Mouse (Mus musculus) midbrain, embryonic 11.5 days (tissue): ENCODE measurements around the gene Ofd1. TPM values are rescaled to one million over a fixed set of nuclear protein-coding genes. Genes with fewer than 3 reads are reported as not detected.

Experiments
- ATAC-seq: fragments of 200-750 bp; cut with Nextera tagmentation; 2 replicates; pipeline ENCODE4 v1.8.0; 2017; ENCODE audit warnings: moderate TSS enrichment, moderate library complexity; ENCODE audit not compliant: low FRiP score
- DNase-seq: peaks from one replicate; pipeline ENCODE4 v3.0.0; 2015; ENCODE audit warnings: low spot score; ENCODE audit errors: missing footprints
- H3K27ac ChIP-seq: fragments of 300-500 bp; sonication (generic); 2 replicates; pipeline ENCODE4 v1.5.1; 2014; ENCODE audit warnings: low read depth, low read length
- H3K27me3 ChIP-seq: fragments of 300-500 bp; sonication (generic); 2 replicates; pipeline ENCODE4 v1.6.1; 2014; ENCODE audit warnings: mild to moderate bottlenecking, low read length, moderate library complexity, mixed read lengths; ENCODE audit not compliant: control insufficient read depth, insufficient read depth
- H3K36me3 ChIP-seq: fragments of 300-500 bp; sonication (generic); 2 replicates; pipeline ENCODE4 v1.6.1; 2014; ENCODE audit warnings: mild to moderate bottlenecking, low read length, moderate library complexity, mixed read lengths; ENCODE audit not compliant: control insufficient read depth, insufficient read depth
- H3K4me1 ChIP-seq: fragments of 300-500 bp; sonication (generic); 2 replicates; pipeline ENCODE4 v1.6.1; 2014; ENCODE audit warnings: low read length; ENCODE audit not compliant: control insufficient read depth, insufficient read depth
- H3K4me2 ChIP-seq: fragments of 300-500 bp; sonication (generic); 2 replicates; pipeline ENCODE4 v1.6.1; 2014; ENCODE audit warnings: mild to moderate bottlenecking, moderate library complexity
- H3K4me3 ChIP-seq: fragments of 300-500 bp; sonication (generic); 2 replicates; pipeline ENCODE4 v1.5.1; 2014; ENCODE audit warnings: low read depth, low read length
- H3K9ac ChIP-seq: fragments of 300-500 bp; sonication (generic); 2 replicates; pipeline ENCODE4 v1.6.1; 2014; ENCODE audit warnings: low read length
- H3K9me3 ChIP-seq: fragments of 300-500 bp; sonication (generic); 2 replicates; pipeline ENCODE4 v1.6.1; 2016; ENCODE audit warnings: low read length; ENCODE audit not compliant: control insufficient read depth
- WGBS: fragments of 180-500 bp; shearing (Covaris S2); extraction: QIAGEN DNeasy Blood & Tissue Kit; methylation state at CpG from one replicate; pipeline ENCODE4 v1.1.7; 2014; 5-methylcytosine and 5-hydroxymethylcytosine counted together
- polyA plus RNA-seq: library from polyadenylated mRNA; unstranded; fragments of >200 nt; fragmentation: Nextera tagmentation; extraction: Ambion mirVana; gene quantifications from 2 replicates; pipeline ENCODE4 v1.2.1, GENCODE M21; 2014

Gene Ofd1
- polyA plus RNA-seq, 1 experiment from 2014 or later = 9.4 TPM

DNA sequence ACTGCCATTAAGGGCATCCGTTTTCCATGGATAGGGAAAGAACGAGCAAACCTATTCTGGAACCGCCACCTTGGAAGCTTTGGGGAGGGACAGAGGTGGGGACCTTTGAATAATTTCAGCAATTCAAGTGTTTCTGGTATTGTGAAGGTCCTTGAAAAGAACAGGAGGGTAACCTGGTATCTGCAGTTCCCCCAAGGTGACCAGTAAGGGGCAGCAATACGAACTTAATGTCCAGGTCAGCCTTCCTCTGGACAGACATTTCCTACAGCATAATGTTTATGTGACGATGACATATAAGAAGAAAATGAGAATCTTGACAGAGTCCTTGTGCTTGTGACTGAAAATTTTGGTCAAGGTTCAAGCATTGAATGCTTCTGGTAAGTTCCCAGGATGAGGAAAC is 61.9 kb downstream of the Ofd1 start:
- DNase-seq = no peak
- Histone ChIP-seq H3K9me3 (no peaks in the 10 kb centered on the region), H3K27ac (no peak overlapping the region), H3K4me2 (no peak overlapping the region), H3K27me3 (peaks cover 9% of the 10 kb centered on the region), H3K9ac (no peak overlapping the region), H3K4me3 (no peak overlapping the region), H3K36me3 (no peaks in the 10 kb centered on the region), H3K4me1 (no peaks in the 10 kb centered on the region)
- no peak for ATAC-seq
- WGBS = 86% methylated on average over 5 of the region's 5 CpGs

DNA sequence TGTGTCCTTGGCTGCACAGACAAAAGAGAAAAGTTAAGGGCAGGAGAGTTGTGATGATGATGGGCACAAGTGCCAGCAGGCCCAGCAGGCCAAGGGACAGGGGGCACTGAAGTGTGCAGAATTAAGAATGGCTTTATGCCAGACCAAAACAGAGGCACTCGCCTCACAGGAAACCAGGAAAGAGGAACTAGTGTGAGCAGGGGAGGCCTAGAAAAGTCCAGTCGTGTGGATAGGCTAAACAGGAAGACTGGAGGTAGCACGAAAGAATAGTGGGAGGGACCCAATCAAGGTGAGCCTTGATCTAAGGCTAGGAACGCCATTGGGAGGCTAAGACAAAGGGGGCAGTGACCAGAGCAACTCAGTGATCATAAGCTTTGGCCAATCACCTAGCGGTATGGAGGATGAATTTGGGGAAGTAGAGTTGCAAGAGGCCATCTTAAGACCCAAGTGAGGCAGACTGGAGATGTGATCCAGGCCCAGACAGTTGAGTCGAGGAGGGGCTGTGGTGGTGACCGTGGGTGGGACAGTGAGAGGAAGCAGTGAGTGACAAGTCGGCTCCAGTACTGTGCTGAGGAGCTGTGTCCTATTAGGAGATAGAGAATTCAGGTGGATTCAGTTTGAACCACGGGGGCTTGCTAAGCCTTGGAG is 63.7 kb downstream of the Ofd1 start:
- Histone ChIP-seq H3K27ac (no peak overlapping the region), H3K9ac (no peak overlapping the region), H3K27me3 (peaks cover 6% of the 10 kb centered on the region), H3K4me1 (no peaks in the 10 kb centered on the region), H3K4me2 (no peak overlapping the region), H3K4me3 (no peak overlapping the region), H3K36me3 (no peaks in the 10 kb centered on the region), H3K9me3 (no peaks in the 10 kb centered on the region)
- no peak for ATAC-seq
- DNase-seq = no peak
- WGBS = 81% methylated on average over 9 of the region's 9 CpGs

DNA sequence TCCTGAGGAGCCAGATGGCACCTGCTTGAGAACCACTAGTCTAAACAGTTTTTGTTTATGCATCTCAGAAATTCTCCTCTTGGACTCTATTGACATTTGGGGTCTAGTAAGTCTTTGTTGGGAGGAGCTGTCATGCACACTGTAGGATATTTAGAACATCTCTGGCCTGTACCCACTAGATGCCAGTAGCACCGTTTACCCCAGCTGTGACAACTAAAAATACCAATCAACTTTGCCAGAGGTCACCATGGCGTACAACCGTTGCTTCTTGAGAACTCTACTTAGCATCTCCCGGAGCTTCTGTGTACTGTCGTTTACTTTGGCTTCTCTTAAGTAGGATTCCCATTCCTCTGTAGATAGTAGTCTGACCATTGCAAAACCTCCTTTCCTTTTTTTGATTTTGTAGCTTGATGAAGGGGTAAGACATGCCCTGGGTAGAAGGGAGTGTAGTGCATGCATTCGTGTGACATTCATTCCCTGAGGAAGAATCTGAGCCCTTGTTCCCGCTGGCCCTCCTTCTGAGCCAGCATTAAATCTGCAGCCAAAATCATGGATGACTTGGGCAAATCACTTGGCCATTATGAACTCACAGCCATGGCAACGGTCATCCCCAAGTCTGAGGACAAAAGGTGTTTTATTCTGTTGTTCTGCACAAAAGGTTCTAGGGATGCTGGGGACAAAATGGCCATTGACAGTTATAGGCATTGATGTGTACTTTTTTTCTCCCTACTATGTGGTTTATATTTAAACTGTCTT is 74.9 kb downstream of the Ofd1 start:
- Histone ChIP-seq H3K4me3 (no peak overlapping the region), H3K27ac (no peak overlapping the region), H3K27me3 (peaks cover 9% of the 10 kb centered on the region; the same call in 1 of the 2 replicates), H3K9ac (no peak overlapping the region), H3K36me3 (no peaks in the 10 kb centered on the region), H3K4me1 (no peaks in the 10 kb centered on the region), H3K4me2 (no peak overlapping the region), H3K9me3 (no peaks in the 10 kb centered on the region)
- peak; percentile 51 for DNase-seq
- WGBS = 78% methylated on average over 8 of the region's 8 CpGs
- 0 out of 2 replicates have a peak, but pooled peaks have one; percentile 22 for ATAC-seq

- DNase-seq (no peak), ATAC-seq (no peak)
- Histone ChIP-seq H3K9me3 (no peaks in the 10 kb centered on the region), H3K9ac (no peak overlapping the region), H3K27ac (no peak overlapping the region), H3K4me2 (no peak overlapping the region), H3K36me3 (no peaks in the 10 kb centered on the region), H3K27me3 (no peaks in the 10 kb centered on the region; the same call in 1 of the 2 replicates), H3K4me1 (no peaks in the 10 kb centered on the region), H3K4me3 (no peak overlapping the region)
- 86% methylated on average over 4 of the region's 4 CpGs for WGBS
These were observed 80.0 kb downstream of the Ofd1 start for GRCm38 (mm10) chrX:166360455-166360854.

GRCm38 (mm10) chrX:166359927-166360440 is 80.5 kb downstream of the Ofd1 start:
- DNase-seq (peak; percentile 53), ATAC-seq (no peak)
- Histone ChIP-seq H3K4me2 (no peak overlapping the region), H3K4me3 (no peak overlapping the region), H3K9me3 (no peaks in the 10 kb centered on the region), H3K27me3 (no peaks in the 10 kb centered on the region; the same call in 1 of the 2 replicates), H3K9ac (no peak overlapping the region), H3K36me3 (no peaks in the 10 kb centered on the region), H3K4me1 (no peaks in the 10 kb centered on the region), H3K27ac (no peak overlapping the region)
- 84% methylated on average over 2 of the region's 2 CpGs for WGBS

- Histone ChIP-seq H3K9ac (no peak overlapping the region), H3K4me1 (no peaks in the 10 kb centered on the region), H3K27me3 (peaks cover 2% of the 10 kb centered on the region; the same call in 1 of the 2 replicates), H3K36me3 (no peaks in the 10 kb centered on the region), H3K4me3 (no peak overlapping the region), H3K27ac (no peak overlapping the region), H3K9me3 (no peaks in the 10 kb centered on the region), H3K4me2 (no peak overlapping the region)
- ATAC-seq = no peak
- WGBS = 83% methylated on average over 2 of the region's 2 CpGs
- DNase-seq = peak; percentile 8
These were observed 81.5 kb downstream of the Ofd1 start for GRCm38 (mm10) chrX:166358955-166359354.

DNA sequence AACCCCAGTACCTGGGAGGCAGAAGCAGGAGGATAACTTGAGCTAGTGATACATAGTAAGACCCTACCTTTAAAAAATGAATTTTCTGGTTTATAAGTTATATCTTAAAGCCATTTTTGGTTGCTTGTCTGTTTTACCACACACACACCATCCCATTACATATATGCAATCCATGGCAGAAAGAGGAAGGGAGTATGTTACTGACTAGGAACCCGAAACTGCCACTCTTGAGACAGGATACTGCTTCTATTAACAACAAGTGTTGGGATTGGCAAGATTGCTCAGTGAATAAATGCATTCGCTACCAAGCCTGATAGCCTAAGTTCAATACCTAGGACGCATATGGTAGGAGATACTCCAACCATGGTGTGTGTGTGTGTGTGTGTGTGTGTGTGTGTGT is 84.2 kb downstream of the Ofd1 start:
- no peak overlapping the region for H3K4me2 ChIP-seq
- DNase-seq (no peak), ATAC-seq (no peak)
- H3K27me3 ChIP-seq = peaks cover 2% of the 10 kb centered on the region; the same call in 1 of the 2 replicates
- no peaks in the 10 kb centered on the region for H3K4me1 ChIP-seq
- no peak overlapping the region for H3K27ac ChIP-seq
- 89% methylated on average over 3 of the region's 3 CpGs for WGBS
- H3K4me3 ChIP-seq = no peak overlapping the region
- no peaks in the 10 kb centered on the region for H3K36me3 ChIP-seq
- no peak overlapping the region for H3K9ac ChIP-seq
- no peaks in the 10 kb centered on the region for H3K9me3 ChIP-seq

DNA sequence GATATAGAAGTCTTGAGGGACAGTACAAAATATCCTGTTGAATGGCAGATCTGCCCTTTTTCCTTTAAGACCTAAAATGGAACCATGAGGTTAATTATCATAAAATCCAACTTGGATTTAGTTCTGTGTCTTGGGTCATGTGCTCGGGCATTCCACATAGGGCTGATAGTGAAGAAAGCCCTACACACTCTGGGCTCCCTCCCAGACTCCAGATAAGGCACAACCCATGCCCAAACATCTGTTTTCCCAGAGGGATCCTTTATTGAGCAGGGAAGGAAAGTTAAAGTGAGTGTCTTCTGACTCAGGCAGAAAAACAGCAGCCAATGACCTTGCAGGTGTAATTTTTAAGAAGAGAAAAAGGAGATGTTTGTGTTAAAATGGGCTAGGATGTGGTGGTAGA is 85.6 kb downstream of the Ofd1 start:
- H3K27ac ChIP-seq = no peak overlapping the region
- H3K4me1 ChIP-seq = no peaks in the 10 kb centered on the region
- DNase-seq (no peak), ATAC-seq (no peak)
- peaks cover 2% of the 10 kb centered on the region; the same call in 1 of the 2 replicates for H3K27me3 ChIP-seq
- no peaks in the 10 kb centered on the region for H3K9me3 ChIP-seq
- no peak overlapping the region for H3K4me2 ChIP-seq
- H3K4me3 ChIP-seq = no peak overlapping the region
- 81% methylated on average over 1 of the region's 1 CpGs for WGBS
- no peak overlapping the region for H3K9ac ChIP-seq
- H3K36me3 ChIP-seq = no peaks in the 10 kb centered on the region

DNA sequence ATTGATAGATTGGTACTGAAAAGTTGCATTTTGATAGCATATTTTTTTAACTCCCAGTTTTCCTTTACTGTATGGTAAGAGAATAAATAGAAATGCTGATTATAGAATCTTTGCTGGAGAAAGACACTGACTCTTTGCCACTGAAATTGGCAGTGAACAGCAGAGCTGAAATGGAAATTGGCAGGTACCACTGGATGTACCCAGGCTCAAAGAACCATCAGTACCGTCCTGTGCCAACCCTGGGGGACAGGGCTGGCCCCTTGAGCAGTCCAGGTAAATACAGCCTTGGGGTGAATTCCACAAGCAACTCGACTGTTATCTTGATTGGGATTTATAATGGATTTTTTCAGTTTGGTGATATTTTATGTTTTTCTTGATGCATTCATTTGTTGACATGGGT is 87.1 kb downstream of the Ofd1 start:
- peaks cover 3% of the 10 kb centered on the region; the same call in 1 of the 2 replicates for H3K4me1 ChIP-seq
- no peak for ATAC-seq
- H3K9ac ChIP-seq = no peak overlapping the region
- no peaks in the 10 kb centered on the region for H3K9me3 ChIP-seq
- H3K27me3 ChIP-seq = peaks cover 2% of the 10 kb centered on the region; the same call in 1 of the 2 replicates
- H3K4me2 ChIP-seq = no peak overlapping the region
- no peak for DNase-seq
- no peaks in the 10 kb centered on the region for H3K36me3 ChIP-seq
- 75% methylated on average over 2 of the region's 2 CpGs for WGBS
- no peak overlapping the region for H3K4me3 ChIP-seq
- H3K27ac ChIP-seq = no peak overlapping the region
